Mouse (Mus musculus): ENCODE results near the gene Pappa2.

Pappa2 gene

DNA sequence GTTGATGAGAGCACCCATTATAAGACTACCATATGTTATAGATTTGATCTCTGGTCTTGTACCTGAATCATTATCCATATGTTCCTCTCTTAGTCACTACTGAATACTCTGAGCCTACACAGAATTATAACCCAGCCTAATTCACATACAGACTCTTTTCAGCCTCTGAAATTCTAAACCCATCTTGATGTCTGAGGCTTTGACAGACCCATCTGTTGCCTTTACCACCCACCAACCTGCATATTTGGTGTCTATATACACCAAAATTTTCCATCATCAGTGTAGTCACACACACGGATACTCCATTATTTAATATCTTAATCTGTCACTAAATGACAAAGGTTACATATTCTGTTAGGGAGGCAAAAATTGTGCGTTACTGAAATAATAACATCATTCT is 69.6 kb downstream of the Pappa2 start:
- no peak for DNase-seq (ENCODE audit: low spot score in 2 of 2)

DNA sequence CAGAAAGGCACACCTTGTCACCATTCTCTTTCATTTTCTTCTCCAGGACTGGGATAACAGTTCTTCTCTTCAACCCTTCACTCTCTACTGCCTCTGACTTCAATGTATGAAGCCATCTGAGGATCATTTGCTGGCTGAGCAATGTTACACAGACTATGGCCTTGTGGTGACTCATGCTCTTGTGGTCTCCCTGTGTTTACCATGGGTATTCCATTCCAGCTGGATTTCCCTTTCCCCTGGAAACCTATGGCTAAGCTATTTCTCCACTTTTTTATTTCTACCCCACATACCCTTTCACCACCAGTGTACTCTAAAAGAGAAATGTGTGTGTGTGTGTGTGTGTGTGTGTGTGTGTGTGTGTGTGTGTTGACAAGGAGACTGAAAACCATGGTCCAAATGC is 83.0 kb downstream of the Pappa2 start:
- no peak for DNase-seq (ENCODE audit: low spot score in 2 of 2)

DNA sequence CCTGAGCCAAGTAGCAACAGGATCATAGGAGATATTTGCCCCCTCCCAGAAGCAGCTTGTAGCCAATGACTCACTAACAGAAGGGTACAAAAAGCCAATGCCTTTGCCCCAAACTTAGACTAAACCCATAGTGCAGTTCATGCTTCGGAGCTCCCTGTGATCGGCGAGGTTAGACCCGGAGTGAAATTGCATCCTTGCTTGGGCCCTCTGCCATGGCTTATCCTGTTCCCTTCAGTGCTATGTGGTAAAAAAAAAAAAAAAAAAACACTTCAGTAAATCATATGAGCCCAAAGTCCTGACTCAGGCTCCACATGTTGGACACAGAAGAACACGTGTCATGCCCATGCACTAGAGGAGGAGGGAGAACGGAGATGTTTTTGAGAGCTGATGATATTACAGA is 85.8 kb downstream of the Pappa2 start:
- no peak for DNase-seq (ENCODE audit: low spot score in 2 of 2)

DNA sequence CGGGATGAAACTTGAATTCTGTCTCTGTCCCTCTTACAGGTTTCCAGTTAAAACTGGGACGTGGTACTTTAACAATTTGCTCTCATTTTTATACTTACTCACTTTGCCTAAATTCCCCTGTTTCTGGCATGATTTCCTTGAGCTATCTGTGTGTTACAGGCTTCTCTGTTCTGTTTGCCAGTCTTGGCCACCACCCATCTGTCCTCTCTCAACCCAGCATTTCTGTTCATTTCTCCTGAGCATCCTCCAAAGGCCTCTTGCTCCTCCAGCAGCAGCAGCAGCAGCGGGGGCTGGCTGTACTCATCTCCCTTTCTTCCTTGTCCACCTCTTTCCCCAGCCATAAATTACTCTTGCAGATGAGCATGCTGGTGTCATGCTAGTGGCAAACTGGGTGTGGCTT is 104.8 kb downstream of the Pappa2 start:
- DNase-seq (ENCODE audit: low spot score in 2 of 2): no peak

DNA sequence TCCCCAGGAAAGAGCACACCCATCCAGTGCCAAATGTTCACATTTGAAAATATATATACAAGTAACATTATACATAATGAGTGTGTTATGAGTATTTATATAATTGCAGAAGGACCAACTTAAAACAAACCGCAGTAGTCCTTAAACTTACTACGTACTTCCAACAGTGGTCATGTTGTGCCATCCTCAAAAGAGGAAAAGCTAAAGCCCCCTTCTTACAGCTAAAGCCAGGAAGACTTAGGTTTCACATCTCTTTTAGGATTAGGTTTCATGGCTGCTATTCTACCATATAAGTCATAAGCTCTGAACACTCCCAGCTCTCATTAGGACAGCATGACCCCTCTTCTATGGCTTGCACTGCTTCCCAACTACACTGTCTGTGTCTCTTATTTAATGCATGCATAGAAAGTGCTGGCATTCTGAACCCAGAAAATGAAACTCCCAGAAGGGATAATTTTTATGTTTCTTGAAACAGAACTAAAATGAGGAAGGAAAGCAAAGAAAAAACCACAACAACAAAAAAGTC is 105.7 kb downstream of the Pappa2 start:
- no peak for DNase-seq (ENCODE audit: low spot score in 2 of 2)

DNA sequence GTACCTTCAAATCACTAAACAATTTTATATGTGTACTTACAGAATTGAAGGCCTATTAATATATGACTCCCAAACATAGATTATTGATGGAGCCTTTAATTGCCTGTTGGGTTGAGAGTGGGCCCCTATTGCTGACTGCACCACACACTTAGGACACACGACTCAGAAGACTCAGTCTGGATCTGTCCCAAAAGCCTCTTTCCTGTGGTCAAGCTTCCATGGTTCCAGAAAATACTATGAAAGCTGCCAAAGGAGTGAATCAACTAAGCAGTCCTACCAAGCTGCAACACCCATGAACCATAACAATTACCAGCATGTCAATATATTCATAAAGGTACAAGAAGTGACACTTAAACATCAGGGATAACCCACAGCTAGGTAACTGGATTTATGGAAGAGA is 106.7 kb downstream of the Pappa2 start:
- no peak for DNase-seq (ENCODE audit: low spot score in 2 of 2)

DNA sequence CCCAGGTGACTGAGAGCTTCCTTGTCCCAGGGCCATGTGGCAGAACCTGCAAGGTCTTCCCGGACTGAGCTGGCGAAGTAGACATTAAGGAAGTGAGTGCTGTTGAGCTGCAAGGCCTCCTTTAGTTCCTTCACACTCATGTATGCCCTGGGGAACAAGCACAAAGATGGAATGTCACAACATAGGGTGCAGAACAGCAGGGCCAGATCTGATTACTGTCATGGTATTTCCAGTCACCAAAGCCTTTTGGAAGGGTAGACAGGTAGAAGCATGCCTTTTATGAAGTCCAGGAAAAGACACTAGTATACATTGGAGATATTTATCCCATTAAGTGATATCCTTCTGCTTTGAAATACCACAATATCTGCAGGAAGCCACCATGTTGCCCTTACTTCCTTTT is 108.9 kb downstream of the Pappa2 start:
- no peak for DNase-seq (ENCODE audit: low spot score in 2 of 2)

DNA sequence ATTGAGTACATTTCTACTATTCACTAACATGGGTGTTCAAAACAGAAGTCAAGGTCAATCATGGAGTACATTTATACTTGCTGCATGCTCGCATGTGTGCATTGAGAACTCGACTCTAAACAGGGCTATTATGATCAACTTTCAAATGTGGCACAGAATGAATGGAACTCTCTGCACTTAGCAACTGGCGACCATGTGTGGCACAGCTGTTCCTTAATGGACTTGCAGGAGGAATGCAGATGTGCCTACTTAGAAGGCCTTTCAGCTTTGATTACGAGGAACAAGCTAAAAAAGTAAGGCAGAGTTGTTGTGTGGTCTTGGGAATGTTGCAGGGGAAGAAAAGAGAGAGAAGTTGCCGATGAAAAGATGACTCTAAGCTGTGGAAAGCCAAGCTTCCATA is 120.1 kb downstream of the Pappa2 start:
- DNase-seq (ENCODE audit: low spot score in 2 of 2): no peak

DNA sequence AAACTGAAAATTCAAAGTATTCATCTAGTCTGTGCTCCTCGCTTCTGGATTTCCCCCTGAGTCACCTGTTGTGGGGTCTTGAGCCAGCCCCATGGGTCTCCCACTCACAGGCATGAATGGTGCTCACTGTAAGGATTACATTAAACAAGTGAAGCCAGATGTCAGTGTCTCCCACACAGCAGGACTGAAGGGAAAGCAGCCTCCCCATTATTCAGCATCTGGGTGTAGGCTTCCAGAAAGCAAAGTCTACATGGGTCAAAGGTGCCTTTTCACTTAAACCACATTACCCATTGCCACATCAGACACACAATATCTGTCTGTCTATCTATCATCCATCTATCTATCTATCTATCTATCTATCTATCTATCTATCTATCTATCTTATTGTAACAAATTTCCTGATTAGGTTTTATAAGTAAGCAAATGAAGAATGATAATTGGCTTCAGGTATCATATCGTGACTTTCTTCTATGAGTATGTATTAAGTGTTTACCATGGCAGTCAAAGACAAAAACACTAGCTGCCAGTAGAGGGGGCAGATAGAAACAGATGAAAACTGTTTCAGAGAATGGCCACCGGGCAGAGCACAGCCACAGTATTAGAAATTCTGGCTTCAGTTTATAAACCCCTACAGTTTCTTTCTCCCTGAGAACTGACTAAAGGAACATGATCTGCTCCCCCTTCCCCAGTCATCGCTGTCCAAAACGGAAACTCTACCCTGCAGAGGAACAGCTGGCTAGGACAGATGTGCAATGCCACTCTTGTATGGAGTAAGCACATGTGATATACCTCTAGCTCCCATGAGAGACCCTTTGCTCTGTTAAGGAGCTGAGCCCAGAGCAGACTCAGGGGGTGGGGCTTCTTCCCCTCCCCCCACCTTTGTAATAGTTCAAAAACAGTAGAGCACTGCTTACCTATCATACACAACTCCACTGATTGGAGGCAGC is 126.1 kb downstream of the Pappa2 start:
- no peak for DNase-seq (ENCODE audit: low spot score in 2 of 2)

DNA sequence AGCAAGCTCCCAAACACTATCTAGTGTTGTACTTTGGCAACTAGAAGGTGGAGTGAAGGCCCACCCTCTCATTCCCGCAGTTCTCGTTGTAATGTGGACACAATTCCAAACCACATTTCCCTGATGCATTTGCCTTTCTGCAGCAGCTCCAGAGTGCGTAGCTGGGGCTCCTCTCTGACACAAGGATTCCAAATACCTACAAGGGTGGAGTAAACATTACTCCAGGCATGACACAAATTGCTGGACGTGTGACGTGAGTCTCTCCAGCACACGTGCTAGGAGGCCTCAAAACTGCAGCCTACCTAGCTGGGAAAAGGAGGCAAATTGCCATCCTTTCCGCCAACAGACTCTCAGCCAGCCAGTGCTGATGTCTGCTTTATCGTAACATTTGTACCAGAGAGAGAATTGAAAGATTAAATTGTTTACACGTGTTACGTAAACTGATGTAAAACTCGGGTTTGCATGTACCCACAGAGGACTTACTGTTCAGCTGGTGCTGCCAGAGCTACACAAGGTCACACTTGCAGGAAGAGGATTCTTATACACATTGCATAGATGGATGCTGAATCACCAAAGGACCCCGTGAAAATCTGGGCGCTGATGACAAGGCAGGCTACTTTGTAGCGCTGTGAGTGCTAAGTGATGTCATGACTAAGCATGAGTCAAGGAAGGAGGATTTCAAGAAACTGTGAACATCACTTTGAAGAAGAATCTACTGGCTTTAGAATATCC is 127.3 kb downstream of the Pappa2 start:
- DNase-seq (ENCODE audit: low spot score in 2 of 2): no peak

DNA sequence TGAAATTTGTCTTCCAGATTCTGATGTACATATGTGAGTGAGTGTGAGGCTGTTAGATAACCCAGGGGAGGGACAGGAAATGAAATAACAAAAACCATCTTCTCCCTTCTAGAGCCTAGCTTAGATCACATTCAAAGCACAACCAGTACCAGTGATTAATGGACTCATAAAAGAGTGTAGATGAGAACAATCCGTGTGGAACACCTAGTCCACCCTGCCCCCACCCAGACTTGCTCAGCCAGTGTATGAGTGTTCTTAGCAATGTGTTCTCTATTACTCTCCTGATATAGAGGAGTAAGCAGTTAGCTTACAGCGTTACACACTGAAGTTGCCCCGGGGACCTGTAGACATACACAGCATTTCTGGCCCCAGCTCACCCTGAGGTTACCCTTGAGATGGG is 129.8 kb downstream of the Pappa2 start:
- DNase-seq (ENCODE audit: low spot score in 2 of 2): no peak

DNA sequence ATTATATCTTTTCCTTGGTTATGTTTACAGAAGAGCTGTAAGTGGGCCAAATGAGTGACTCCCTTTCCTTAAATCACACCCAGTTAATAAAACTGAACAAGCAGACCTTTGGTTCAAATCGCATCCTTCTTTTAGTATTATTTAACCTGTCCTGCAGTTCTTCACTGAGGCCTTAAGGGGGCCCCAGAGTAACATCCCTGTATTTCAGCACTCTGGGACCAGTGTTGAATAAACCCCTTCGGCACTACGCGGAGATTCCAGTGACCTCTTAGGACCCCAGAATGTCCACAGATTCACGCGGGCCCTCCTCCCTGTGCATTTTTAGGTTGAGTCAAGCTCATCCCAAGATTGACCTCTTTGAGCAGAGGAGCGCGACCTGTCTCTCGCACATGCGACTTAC is 135.7 kb downstream of the Pappa2 start:
- DNase-seq (ENCODE audit: low spot score in 2 of 2): no peak

DNA sequence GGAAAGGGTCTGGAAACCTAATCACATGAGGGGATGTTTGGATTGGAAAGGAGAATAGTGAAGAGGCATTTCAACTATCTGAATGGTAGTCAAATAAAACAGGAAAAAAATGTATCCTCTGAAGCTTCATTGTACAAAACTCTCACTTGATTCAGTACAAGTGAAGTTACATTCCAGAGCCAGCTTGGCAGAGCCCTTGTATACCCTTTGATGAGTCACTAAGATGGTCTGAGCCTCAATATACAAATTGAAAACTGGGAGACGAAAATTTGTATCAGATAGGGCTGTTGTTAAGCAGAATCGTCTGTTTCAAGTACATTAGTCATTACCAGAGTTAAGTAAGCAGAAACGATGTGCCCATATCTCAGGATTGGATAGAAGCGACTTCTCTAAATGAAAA is 143.1 kb downstream of the Pappa2 start:
- no peak for DNase-seq (ENCODE audit: low spot score in 2 of 2)

DNA sequence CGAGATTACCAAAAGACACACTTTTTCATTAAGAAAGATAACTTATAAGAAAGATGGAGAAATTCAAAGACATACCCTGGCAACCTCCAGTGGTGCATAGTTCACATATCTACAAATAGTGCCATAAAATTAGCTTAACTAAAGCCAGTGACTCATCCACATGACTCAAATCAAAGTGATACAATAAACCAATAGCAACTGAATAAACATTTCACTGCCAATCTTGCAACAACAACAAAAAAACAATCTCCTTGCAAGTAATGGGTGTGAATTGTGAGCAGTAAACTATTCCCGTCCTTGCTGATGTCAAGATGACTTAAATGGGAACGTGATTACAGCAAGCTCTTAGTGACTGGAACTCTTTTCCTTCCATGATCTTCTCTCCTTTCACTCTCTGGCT is 150.1 kb downstream of the Pappa2 start:
- DNase-seq (ENCODE audit: low spot score in 2 of 2): no peak

DNA sequence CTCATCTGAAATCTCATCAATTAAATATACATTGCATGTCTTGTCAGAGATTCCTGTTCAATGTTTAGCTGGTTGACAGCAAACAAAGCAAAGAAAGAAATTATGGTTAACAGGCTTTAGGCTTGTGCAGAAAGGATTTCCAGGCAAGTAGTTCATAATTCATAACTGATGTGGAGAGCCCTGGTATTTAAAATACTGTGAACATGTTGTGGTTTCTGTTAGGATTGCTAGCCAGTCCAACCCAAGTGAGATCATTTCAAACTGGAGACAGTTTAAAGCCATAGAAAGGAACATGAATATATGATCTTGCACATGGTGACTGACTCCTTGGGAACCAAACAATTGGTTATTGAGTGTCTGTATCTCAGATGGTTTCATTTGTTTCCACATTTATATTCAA is 152.4 kb downstream of the Pappa2 start:
- no peak for DNase-seq (ENCODE audit: low spot score in 2 of 2)

DNA sequence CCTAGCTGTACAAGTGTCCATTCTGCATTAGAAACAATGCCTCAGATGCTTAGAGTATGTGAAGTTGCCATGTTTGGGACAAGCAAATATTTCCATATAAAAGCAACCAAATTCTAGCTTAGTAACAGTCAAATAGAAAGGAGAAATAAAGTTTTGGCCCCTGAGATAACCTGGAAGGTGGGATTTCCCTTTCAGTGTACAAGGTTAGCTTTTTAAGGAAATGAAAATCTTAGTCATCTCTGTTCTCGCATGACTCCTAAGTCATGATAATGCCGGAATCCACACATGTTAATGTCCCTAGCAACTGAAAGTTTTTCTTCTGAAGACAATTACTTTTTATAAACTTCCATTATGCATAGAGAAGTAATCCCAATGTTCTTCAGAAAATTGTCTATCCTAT is 160.6 kb downstream of the Pappa2 start:
- DNase-seq (ENCODE audit: low spot score in 2 of 2): no peak

DNA sequence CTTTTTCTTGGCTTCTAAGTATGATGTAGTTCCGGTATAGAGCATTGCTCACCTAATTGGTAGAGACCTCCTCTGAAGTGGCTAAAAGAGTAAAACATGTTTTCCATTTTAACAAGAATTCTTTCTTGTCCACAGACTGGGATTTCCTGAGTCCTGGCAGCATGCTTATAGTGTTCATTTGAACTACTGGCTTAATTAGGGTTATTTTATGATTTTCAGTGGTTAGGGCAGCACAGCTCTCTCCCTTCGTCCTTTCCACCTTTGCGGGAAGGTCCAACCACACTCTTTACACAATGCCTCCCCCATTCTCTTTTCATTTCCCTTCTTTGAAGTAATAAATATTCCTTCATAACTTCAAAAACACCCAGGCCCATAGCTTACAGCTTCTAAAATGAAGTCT is 163.8 kb downstream of the Pappa2 start:
- DNase-seq (ENCODE audit: low spot score in 2 of 2): no peak

DNA sequence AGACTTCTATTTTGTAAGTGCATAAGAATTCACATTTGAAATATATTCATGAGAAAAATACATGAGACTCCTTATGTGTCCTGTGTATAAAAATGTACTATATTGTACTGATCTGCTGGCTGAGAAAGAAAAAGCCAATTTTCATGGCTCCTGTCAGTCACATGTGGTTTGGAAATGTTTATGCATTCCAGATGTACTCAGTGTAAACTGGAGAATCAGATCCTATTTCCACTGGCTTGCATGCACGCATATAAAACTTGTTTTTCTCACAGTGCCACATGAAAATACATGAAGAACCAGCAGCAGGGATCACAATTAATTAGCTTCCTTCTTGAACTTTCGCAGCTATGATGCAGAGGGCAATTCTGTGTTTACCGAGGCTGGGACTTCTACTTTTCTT is 168.4 kb downstream of the Pappa2 start:
- no peak for DNase-seq (ENCODE audit: low spot score in 2 of 2)

DNA sequence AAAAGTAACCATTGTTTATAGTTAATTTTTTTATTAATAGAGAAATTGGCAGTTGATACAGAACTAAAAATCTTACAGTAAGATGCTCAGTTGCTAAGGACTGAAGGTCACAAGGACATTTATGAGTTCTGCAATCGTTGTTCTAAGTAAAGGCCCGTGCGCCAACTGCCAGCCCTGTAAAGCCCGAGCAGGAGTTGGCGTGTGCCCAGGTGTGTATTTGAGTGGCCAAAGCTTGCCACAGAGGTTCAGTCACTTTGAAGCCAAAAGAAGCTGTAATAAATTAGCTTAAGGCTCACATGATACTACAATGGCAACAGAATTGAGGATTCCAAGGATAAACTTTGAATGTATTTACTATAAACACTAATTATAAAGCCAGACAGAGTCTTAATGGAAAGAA is 204.8 kb downstream of the Pappa2 start:
- no peak for DNase-seq (ENCODE audit: low spot score in 2 of 2)

DNA sequence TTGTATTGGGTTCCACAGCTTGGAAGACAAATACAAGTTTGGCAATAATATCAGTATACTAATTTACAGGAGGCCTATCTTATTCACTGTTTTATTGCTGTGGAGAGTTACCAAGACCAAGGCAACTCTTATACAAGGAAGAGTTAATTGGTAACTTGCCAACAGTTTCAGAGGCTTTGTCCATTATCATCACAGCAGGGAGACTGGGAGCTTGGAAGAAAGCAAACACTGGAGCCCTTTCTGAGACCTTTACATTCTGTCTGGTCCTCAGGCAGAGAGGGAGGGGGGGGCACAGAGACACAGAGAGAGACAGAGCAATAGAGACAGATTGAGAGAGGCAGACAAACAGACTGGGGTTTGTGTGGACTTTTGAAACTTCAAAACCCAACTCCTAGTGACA is 207.2 kb downstream of the Pappa2 start:
- DNase-seq (ENCODE audit: low spot score in 2 of 2): no peak

DNA sequence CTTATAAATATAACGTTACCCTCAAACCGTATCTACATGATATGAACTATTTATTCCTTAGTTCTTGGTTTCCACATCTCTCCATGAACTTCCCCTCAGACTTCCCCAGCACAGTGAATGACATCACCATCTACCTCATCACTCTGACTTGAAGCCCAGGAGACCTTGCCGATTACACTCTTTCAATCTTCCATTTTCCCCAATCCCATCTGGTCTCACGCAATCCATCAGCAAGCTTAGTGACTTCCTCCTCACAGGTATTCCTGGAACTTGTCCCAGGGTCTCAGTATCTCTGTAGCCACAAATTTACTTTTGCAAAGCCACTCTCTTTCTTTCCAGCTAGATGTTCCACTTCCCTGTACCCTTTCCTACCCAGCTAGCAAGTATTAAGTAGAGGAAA is 209.5 kb downstream of the Pappa2 start:
- no peak for DNase-seq (ENCODE audit: low spot score in 2 of 2)

DNA sequence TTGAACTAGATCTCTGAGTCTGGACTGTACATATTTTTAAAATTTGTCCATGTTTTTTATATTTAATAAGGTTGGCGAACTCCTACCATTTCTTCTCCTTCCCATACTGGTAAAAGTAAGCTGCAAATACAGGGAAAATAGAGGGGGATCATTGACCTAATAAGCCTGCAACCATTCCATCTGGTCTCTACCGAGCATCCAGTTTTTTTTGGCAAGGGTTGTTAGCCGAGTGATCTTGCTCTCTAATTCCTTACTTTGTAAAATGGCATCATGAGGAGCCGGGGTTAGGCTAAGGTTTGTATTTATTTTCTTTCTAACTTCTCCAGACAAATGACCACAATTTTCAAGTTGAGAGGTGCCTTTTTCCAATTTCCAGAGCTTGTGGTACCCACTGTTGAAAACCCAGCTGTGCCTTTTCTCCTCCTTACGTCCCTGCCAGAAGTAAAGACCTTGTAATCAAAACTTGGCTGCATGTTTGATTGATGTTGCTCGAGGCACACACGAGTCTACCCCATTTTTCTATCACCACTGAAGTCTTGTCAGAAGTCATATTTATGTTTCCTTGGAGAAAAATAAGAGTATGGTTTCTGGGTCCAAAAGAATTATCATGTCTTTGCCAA is 210.1 kb downstream of the Pappa2 start:
- no peak for DNase-seq (ENCODE audit: low spot score in 2 of 2)

DNA sequence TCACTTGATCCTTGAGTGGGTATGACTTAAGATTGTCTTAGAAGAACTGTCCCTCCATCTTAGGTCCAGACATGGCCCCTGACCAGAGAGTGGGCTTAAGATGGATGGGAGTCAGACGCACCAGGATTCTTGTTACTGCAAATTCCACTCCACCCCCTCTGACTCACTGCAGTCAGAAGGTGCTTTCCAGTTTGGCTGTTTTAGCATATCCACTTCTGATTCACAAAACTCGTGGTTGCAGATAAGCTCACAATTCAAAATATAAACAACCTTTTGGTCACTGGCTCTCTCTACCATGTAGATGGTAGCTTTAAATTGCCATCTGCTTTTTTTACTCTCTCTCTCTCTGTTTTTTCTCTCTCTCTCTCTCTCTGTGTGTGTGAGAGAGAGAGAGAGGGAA is 214.4 kb downstream of the Pappa2 start:
- no peak for DNase-seq (ENCODE audit: low spot score in 2 of 2)
